Mouse (Mus musculus): ENCODE measurements around the gene Mrtfb. TPM values are rescaled to one million over a fixed set of nuclear protein-coding genes. Genes with fewer than 3 reads are reported as not detected.

The Mrtfb gene
- 11.6 and 13.7 TPM in 2 replicates for polyA plus RNA-seq (2015; fragmentation: Nextera tagmentation; extraction: Ambion mirVana)

GRCm38 (mm10) chr16:13255855-13256635, at the start of gene Mrtfb:
TSS of gene Mrtfb (plus strand) at chr16:13256481.
- peak; percentile 94 for ATAC-seq
- 1% methylated on average over 52 of the region's 56 CpGs for WGBS

GRCm38 (mm10) chr16:13207649-13208048, 48.6 kb upstream of the Mrtfb start:
- H3K27me3 ChIP-seq, result no peaks in the 10 kb centered on the region
- H3K27ac ChIP-seq, result no peak overlapping the region
- no peaks in the 10 kb centered on the region for H3K9me3 ChIP-seq (replicated peaks)
- H3K36me3 ChIP-seq (ENCODE audit: poor library complexity, severe bottlenecking), result no peaks in the 10 kb centered on the region
- 53% methylated on average over 5 of the region's 5 CpGs for WGBS
- no peak for ATAC-seq
- H3K9ac ChIP-seq, result no peak overlapping the region
- no peak overlapping the region for H3K4me3 ChIP-seq
- H3K4me1 ChIP-seq, result no peaks in the 10 kb centered on the region
- H3K4me2 ChIP-seq, result no peak overlapping the region

More at GRCm38 (mm10) chr16:13255855-13256635, at the start of gene Mrtfb:
- Histone ChIP-seq H3K4me3 (peak within 1 kb of the TSS; percentile 77), H3K36me3 (ENCODE audit: poor library complexity, severe bottlenecking) (no peaks in the 10 kb centered on the region), H3K9ac (peak within 1 kb of the TSS; percentile 88), H3K4me1 (peaks cover 14% of the 10 kb centered on the region), H3K4me2 (peak within 1 kb of the TSS; percentile 89), H3K9me3 (replicated peaks) (no peaks in the 10 kb centered on the region), H3K27ac (peak within 1 kb of the TSS; percentile 51), H3K27me3 (no peaks in the 10 kb centered on the region)

- ATAC-seq, result no peak
- Histone ChIP-seq H3K27me3 (no peaks in the 10 kb centered on the region), H3K36me3 (ENCODE audit: poor library complexity, severe bottlenecking) (no peaks in the 10 kb centered on the region), H3K4me2 (no peak overlapping the region), H3K4me3 (no peak overlapping the region), H3K27ac (no peak overlapping the region), H3K4me1 (no peaks in the 10 kb centered on the region), H3K9me3 (replicated peaks) (no peaks in the 10 kb centered on the region), H3K9ac (no peak overlapping the region)
- 11% methylated on average over 3 of the region's 3 CpGs for WGBS
Observed at GRCm38 (mm10) chr16:13208087-13208486, 48.2 kb upstream of the Mrtfb start.

GRCm38 (mm10) chr16:13212781-13213180, 43.5 kb upstream of the Mrtfb start:
- H3K9me3 ChIP-seq (replicated peaks), result no peaks in the 10 kb centered on the region
- H3K9ac ChIP-seq, result no peak overlapping the region
- H3K4me3 ChIP-seq, result no peak overlapping the region
- no peaks in the 10 kb centered on the region for H3K27me3 ChIP-seq
- no peaks in the 10 kb centered on the region for H3K36me3 ChIP-seq (ENCODE audit: poor library complexity, severe bottlenecking)
- 88% methylated on average over 4 of the region's 4 CpGs for WGBS
- no peak for ATAC-seq
- H3K27ac ChIP-seq, result no peak overlapping the region
- H3K4me1 ChIP-seq, result no peaks in the 10 kb centered on the region
- H3K4me2 ChIP-seq, result no peak overlapping the region

GRCm38 (mm10) chr16:13216116-13216952, 39.9 kb upstream of the Mrtfb start:
- Histone ChIP-seq H3K4me1 (no peaks in the 10 kb centered on the region), H3K27me3 (no peaks in the 10 kb centered on the region), H3K9me3 (replicated peaks) (no peaks in the 10 kb centered on the region), H3K9ac (no peak overlapping the region), H3K27ac (no peak overlapping the region), H3K4me2 (no peak overlapping the region), H3K4me3 (no peak overlapping the region), H3K36me3 (ENCODE audit: poor library complexity, severe bottlenecking) (no peaks in the 10 kb centered on the region)
- 89% methylated on average over 5 of the region's 5 CpGs for WGBS
- ATAC-seq, result no peak

GRCm38 (mm10) chr16:13217951-13218350, 38.3 kb upstream of the Mrtfb start:
- no peaks in the 10 kb centered on the region for H3K9me3 ChIP-seq (replicated peaks)
- WGBS, result 89% methylated on average over 8 of the region's 8 CpGs
- ATAC-seq, result no peak

GRCm38 (mm10) chr16:13221475-13221874, 34.8 kb upstream of the Mrtfb start:
- Histone ChIP-seq H3K9me3 (replicated peaks) (no peaks in the 10 kb centered on the region), H3K27me3 (no peaks in the 10 kb centered on the region)

More at GRCm38 (mm10) chr16:13217951-13218350, 38.3 kb upstream of the Mrtfb start:
- H3K4me2 ChIP-seq, result no peak overlapping the region
- no peak overlapping the region for H3K27ac ChIP-seq
- no peak overlapping the region for H3K4me3 ChIP-seq
- H3K27me3 ChIP-seq, result no peaks in the 10 kb centered on the region
- no peak overlapping the region for H3K9ac ChIP-seq
- no peaks in the 10 kb centered on the region for H3K36me3 ChIP-seq (ENCODE audit: poor library complexity, severe bottlenecking)
- H3K4me1 ChIP-seq, result no peaks in the 10 kb centered on the region

GRCm38 (mm10) chr16:13232043-13232442, 24.2 kb upstream of the Mrtfb start:
- no peak overlapping the region for H3K9ac ChIP-seq
- H3K4me1 ChIP-seq, result no peaks in the 10 kb centered on the region
- no peak overlapping the region for H3K4me3 ChIP-seq
- no peaks in the 10 kb centered on the region for H3K27me3 ChIP-seq
- no peak overlapping the region for H3K27ac ChIP-seq
- H3K36me3 ChIP-seq (ENCODE audit: poor library complexity, severe bottlenecking), result no peaks in the 10 kb centered on the region
- no peak overlapping the region for H3K4me2 ChIP-seq
- no peaks in the 10 kb centered on the region for H3K9me3 ChIP-seq (replicated peaks)
- 86% methylated on average over 7 of the region's 7 CpGs for WGBS
- ATAC-seq, result no peak

More at GRCm38 (mm10) chr16:13221475-13221874, 34.8 kb upstream of the Mrtfb start:
- Histone ChIP-seq H3K9ac (no peak overlapping the region), H3K36me3 (ENCODE audit: poor library complexity, severe bottlenecking) (no peaks in the 10 kb centered on the region), H3K27ac (no peak overlapping the region), H3K4me2 (no peak overlapping the region), H3K4me3 (no peak overlapping the region), H3K4me1 (no peaks in the 10 kb centered on the region)
- no peak for ATAC-seq
- 93% methylated on average over 1 of the region's 1 CpGs for WGBS

- H3K4me1 ChIP-seq, result no peaks in the 10 kb centered on the region
- H3K36me3 ChIP-seq (ENCODE audit: poor library complexity, severe bottlenecking), result no peaks in the 10 kb centered on the region
- H3K4me2 ChIP-seq, result no peak overlapping the region
Observed at GRCm38 (mm10) chr16:13232912-13233802, 23.1 kb upstream of the Mrtfb start.

GRCm38 (mm10) chr16:13239039-13239438, 17.2 kb upstream of the Mrtfb start:
- WGBS, result 84% methylated on average over 4 of the region's 4 CpGs
- ATAC-seq, result no peak
- H3K4me1 ChIP-seq, result no peaks in the 10 kb centered on the region
- H3K9ac ChIP-seq, result no peak overlapping the region
- H3K4me2 ChIP-seq, result no peak overlapping the region
- H3K36me3 ChIP-seq (ENCODE audit: poor library complexity, severe bottlenecking), result no peaks in the 10 kb centered on the region
- no peak overlapping the region for H3K27ac ChIP-seq
- H3K4me3 ChIP-seq, result no peak overlapping the region
- H3K27me3 ChIP-seq, result no peaks in the 10 kb centered on the region
- H3K9me3 ChIP-seq (replicated peaks), result no peaks in the 10 kb centered on the region

More at GRCm38 (mm10) chr16:13232912-13233802, 23.1 kb upstream of the Mrtfb start:
- Histone ChIP-seq H3K27ac (no peak overlapping the region), H3K9me3 (replicated peaks) (no peaks in the 10 kb centered on the region), H3K27me3 (no peaks in the 10 kb centered on the region), H3K4me3 (no peak overlapping the region), H3K9ac (no peak overlapping the region)
- no peak for ATAC-seq
- WGBS, result 65% methylated on average over 14 of the region's 14 CpGs

- H3K4me3 ChIP-seq, result no peak overlapping the region
- H3K9me3 ChIP-seq (replicated peaks), result no peaks in the 10 kb centered on the region
- H3K36me3 ChIP-seq (ENCODE audit: poor library complexity, severe bottlenecking), result no peaks in the 10 kb centered on the region
- H3K4me1 ChIP-seq, result no peaks in the 10 kb centered on the region
- H3K9ac ChIP-seq, result no peak overlapping the region
- no peak overlapping the region for H3K27ac ChIP-seq
- no peak overlapping the region for H3K4me2 ChIP-seq
- ATAC-seq, result no peak
- 71% methylated on average over 2 of the region's 2 CpGs for WGBS
- no peaks in the 10 kb centered on the region for H3K27me3 ChIP-seq
Observed at GRCm38 (mm10) chr16:13239544-13239943, 16.7 kb upstream of the Mrtfb start.

Data from forebrain, embryonic 13.5 days (tissue).